Mouse (Mus musculus): ENCODE measurements at regions not wholly inside any gene's neighbourhood (a gene's known extent, or its start where the extent isn't known, plus 50 kb on each side); places are given as distances from the start of the nearest gene placed in this dataset.

GRCm38 (mm10) chr15:11489116-11489515 lies 89.7 kb upstream of the Tars start:
- TF ChIP-seq GATA4 (IDR thresholded peaks at IDR 0.05; ENCODE audit: insufficient replicate concordance, low read length) = no peak

- TF ChIP-seq GATA4 (IDR thresholded peaks at IDR 0.05; ENCODE audit: insufficient replicate concordance, low read length) = no peak
These were observed 87.9 kb upstream of the Tars start for GRCm38 (mm10) chr15:11487268-11487783.

- TF ChIP-seq GATA4 (IDR thresholded peaks at IDR 0.05; ENCODE audit: insufficient replicate concordance, low read length) = no peak
These were observed 84.5 kb upstream of the Tars start for GRCm38 (mm10) chr15:11483916-11484315.

- no peak for TF ChIP-seq GATA4 (IDR thresholded peaks at IDR 0.05; ENCODE audit: insufficient replicate concordance, low read length)
These were observed 79.9 kb upstream of the Tars start for GRCm38 (mm10) chr15:11479166-11479944.

GRCm38 (mm10) chr15:11476248-11476647 lies 76.8 kb upstream of the Tars start:
- TF ChIP-seq GATA4 (IDR thresholded peaks at IDR 0.05; ENCODE audit: insufficient replicate concordance, low read length) = no peak

GRCm38 (mm10) chr15:11463341-11463740 lies 63.9 kb upstream of the Tars start:
- TF ChIP-seq GATA4 (IDR thresholded peaks at IDR 0.05; ENCODE audit: insufficient replicate concordance, low read length) = no peak

- TF ChIP-seq GATA4 (IDR thresholded peaks at IDR 0.05; ENCODE audit: insufficient replicate concordance, low read length) = no peak
These were observed 59.8 kb upstream of the Tars start for GRCm38 (mm10) chr15:11459306-11459705.

GRCm38 (mm10) chr15:11457278-11457677 lies 57.8 kb upstream of the Tars start:
- TF ChIP-seq GATA4 (IDR thresholded peaks at IDR 0.05; ENCODE audit: insufficient replicate concordance, low read length) = no peak

- no peak for TF ChIP-seq GATA4 (IDR thresholded peaks at IDR 0.05; ENCODE audit: insufficient replicate concordance, low read length)
These were observed 56.5 kb upstream of the Tars start for GRCm38 (mm10) chr15:11455982-11456381.

- no peak for TF ChIP-seq GATA4 (IDR thresholded peaks at IDR 0.05; ENCODE audit: insufficient replicate concordance, low read length)
These were observed 55.9 kb upstream of the Tars start for GRCm38 (mm10) chr15:11455366-11455785.

- no peak for TF ChIP-seq GATA4 (IDR thresholded peaks at IDR 0.05; ENCODE audit: insufficient replicate concordance, low read length)
These were observed 54.5 kb upstream of the Tars start for GRCm38 (mm10) chr15:11453997-11454396.

- TF ChIP-seq GATA4 (IDR thresholded peaks at IDR 0.05; ENCODE audit: insufficient replicate concordance, low read length) = no peak
These were observed 52.2 kb upstream of the Tars start for GRCm38 (mm10) chr15:11451635-11452034.

Data from liver, adult (tissue).